Mouse (Mus musculus): ENCODE measurements at regions not wholly inside any gene's neighbourhood (a gene's known extent, or its start where the extent isn't known, plus 50 kb on each side); places are given as distances from the start of the nearest gene placed in this dataset.
A peak's percentile ranks its signal among the peaks of the same experiment; 100 is the strongest.
"Not testable (repeated sequence)": the region's sequence is repeated elsewhere in the genome, so short reads cannot be mapped to it uniquely, and the experiment has no call there.

DNA sequence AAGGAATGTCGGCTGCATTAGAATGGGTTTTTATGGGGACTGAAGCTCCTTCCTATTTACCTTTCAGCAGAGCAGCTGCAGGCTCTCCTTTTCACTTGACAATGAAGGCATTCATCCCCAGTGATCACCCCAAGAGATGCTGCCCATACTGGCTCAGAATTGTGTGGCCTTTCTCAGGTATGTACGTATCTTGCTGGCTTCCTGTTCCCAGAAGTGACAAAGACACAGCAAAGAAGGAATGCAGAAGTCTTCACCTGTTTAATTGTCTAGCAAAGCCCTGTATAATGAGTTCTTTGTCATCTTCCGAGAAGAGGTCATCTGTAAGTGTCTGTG, 185.8 kb upstream of the Mpdz start:
- 49% methylated on average over 3 of the region's 3 CpGs for WGBS
- no peak overlapping the region for H3K27ac ChIP-seq (replicated peaks)
- no peak overlapping the region for H3K4me2 ChIP-seq
- H3K9ac ChIP-seq, result no peak overlapping the region
- H3K36me3 ChIP-seq, result no peaks in the 10 kb centered on the region
- no peak for ATAC-seq (ENCODE audit: low FRiP score, low read depth)
- no peaks in the 10 kb centered on the region for H3K4me1 ChIP-seq (replicated peaks)
- H3K4me3 ChIP-seq, result no peak overlapping the region
- no peaks in the 10 kb centered on the region for H3K27me3 ChIP-seq
- no peaks in the 10 kb centered on the region for H3K9me3 ChIP-seq

GRCm38 (mm10) chr4:81627714-81628495, 185.3 kb upstream of the Mpdz start:
- H3K4me2 ChIP-seq, result no peak overlapping the region
- WGBS, result 55% methylated on average over 12 of the region's 12 CpGs
- no peak for ATAC-seq (ENCODE audit: low FRiP score, low read depth)
- no peaks in the 10 kb centered on the region for H3K4me1 ChIP-seq (replicated peaks)
- H3K4me3 ChIP-seq, result no peak overlapping the region
- H3K9me3 ChIP-seq, result no peaks in the 10 kb centered on the region
- no peaks in the 10 kb centered on the region for H3K36me3 ChIP-seq
- no peak overlapping the region for H3K9ac ChIP-seq
- no peak overlapping the region for H3K27ac ChIP-seq (replicated peaks)
- H3K27me3 ChIP-seq, result no peaks in the 10 kb centered on the region

DNA sequence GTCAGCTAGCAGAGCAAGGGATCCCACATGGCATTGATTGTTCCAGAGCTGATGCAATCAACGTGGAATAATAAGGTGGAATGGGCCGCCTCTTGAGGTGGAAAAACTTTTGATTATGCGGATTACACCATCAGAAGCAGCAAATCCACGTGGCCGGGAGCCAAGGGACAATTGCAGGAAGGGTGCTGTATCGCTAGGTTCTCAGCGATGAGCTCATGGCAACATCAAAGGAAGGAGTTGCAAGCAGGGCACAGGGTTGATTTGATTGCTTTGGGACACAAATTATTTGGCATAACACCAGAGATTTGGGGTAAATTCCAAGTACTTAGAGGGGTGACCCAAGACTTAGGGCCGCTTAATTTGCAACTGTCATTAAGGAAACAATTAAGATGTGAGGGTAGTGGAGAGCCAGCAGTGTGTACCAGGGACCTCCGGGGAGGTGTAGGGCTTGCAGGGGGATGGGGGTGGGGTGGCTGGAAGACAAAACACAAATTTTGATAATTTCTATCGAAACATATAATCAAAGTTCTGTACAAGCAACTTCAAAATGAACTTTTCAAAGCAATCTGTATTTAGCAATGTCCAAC, 182.8 kb upstream of the Mpdz start:
- H3K27me3 ChIP-seq, result no peaks in the 10 kb centered on the region
- ATAC-seq (ENCODE audit: low FRiP score, low read depth), result no peak
- no peaks in the 10 kb centered on the region for H3K36me3 ChIP-seq
- H3K9ac ChIP-seq, result no peak overlapping the region
- no peaks in the 10 kb centered on the region for H3K4me1 ChIP-seq (replicated peaks)
- H3K4me2 ChIP-seq, result no peak overlapping the region
- 64% methylated on average over 10 of the region's 10 CpGs for WGBS
- no peak overlapping the region for H3K27ac ChIP-seq (replicated peaks)
- no peaks in the 10 kb centered on the region for H3K9me3 ChIP-seq
- H3K4me3 ChIP-seq, result no peak overlapping the region

GRCm38 (mm10) chr4:81624111-81624510, 181.5 kb upstream of the Mpdz start:
- no peak overlapping the region for H3K4me3 ChIP-seq
- no peak overlapping the region for H3K4me2 ChIP-seq
- H3K27ac ChIP-seq (replicated peaks), result no peak overlapping the region
- no peaks in the 10 kb centered on the region for H3K27me3 ChIP-seq
- no peaks in the 10 kb centered on the region for H3K9me3 ChIP-seq
- no peaks in the 10 kb centered on the region for H3K4me1 ChIP-seq (replicated peaks)
- H3K36me3 ChIP-seq, result no peaks in the 10 kb centered on the region
- no peak for ATAC-seq (ENCODE audit: low FRiP score, low read depth)
- WGBS, result 92% methylated on average over 4 of the region's 4 CpGs
- no peak overlapping the region for H3K9ac ChIP-seq

DNA sequence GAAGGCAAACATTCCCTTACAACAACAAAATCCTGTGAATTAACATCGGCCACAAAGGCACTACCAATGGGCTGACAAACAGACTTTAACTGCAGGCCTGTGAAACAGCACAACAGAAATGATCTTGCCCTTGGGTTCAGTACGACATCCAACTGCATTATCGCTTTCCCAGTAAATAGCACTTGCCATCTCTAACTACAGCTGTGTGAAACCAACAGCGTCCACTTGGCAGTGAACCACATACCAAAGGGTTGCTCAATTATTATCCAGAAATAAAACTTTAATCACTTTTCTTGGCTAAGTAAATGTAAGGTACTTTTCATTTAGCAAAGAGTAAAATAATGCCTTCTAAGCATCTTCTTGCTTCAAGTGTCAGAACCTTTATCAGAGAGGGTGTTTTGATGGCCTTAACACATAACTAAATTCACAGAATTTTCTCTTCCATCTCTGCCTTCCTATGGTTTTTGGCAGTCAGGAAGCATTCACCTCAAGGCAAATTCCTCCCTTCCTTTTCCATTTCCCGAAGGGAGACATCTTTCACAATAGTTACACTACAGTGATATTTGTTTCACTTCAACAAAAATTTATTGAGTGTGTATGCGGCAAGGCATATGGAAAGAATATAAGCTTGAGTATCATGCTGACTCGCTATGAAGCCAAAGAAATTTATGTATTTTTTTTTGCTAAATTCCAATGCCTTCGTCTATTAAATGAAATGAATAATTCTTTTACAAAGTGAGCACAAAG, 178.9 kb upstream of the Mpdz start:
- no peaks in the 10 kb centered on the region for H3K4me1 ChIP-seq (replicated peaks)
- H3K36me3 ChIP-seq, result no peaks in the 10 kb centered on the region
- 86% methylated on average over 8 of the region's 8 CpGs for WGBS
- ATAC-seq (ENCODE audit: low FRiP score, low read depth), result no peak
- H3K9me3 ChIP-seq, result no peaks in the 10 kb centered on the region
- H3K27ac ChIP-seq (replicated peaks), result no peak overlapping the region
- no peak overlapping the region for H3K9ac ChIP-seq
- no peak overlapping the region for H3K4me3 ChIP-seq
- H3K27me3 ChIP-seq, result no peaks in the 10 kb centered on the region
- H3K4me2 ChIP-seq, result no peak overlapping the region

- ATAC-seq (ENCODE audit: low FRiP score, low read depth), result no peak
- Histone ChIP-seq H3K4me3 (no peak overlapping the region), H3K27me3 (no peaks in the 10 kb centered on the region), H3K4me1 (replicated peaks) (no peaks in the 10 kb centered on the region), H3K4me2 (no peak overlapping the region), H3K27ac (replicated peaks) (no peak overlapping the region), H3K9me3 (no peaks in the 10 kb centered on the region), H3K9ac (no peak overlapping the region), H3K36me3 (no peaks in the 10 kb centered on the region)
- WGBS, result 35% methylated on average over 5 of the region's 5 CpGs
These were observed 174.6 kb upstream of the Mpdz start for GRCm38 (mm10) chr4:81617191-81617590.

GRCm38 (mm10) chr4:81611191-81611590, 168.6 kb upstream of the Mpdz start:
- Histone ChIP-seq H3K4me1 (replicated peaks) (no peaks in the 10 kb centered on the region), H3K27ac (replicated peaks) (no peak overlapping the region), H3K27me3 (no peaks in the 10 kb centered on the region), H3K4me3 (no peak overlapping the region), H3K36me3 (no peaks in the 10 kb centered on the region), H3K9ac (no peak overlapping the region), H3K9me3 (no peaks in the 10 kb centered on the region), H3K4me2 (no peak overlapping the region)
- ATAC-seq (ENCODE audit: low FRiP score, low read depth), result no peak
- 80% methylated on average over 2 of the region's 2 CpGs for WGBS

- WGBS, result 96% methylated on average over 5 of the region's 5 CpGs
- Histone ChIP-seq H3K9me3 (no peaks in the 10 kb centered on the region), H3K36me3 (no peaks in the 10 kb centered on the region), H3K4me1 (replicated peaks) (no peaks in the 10 kb centered on the region), H3K27me3 (no peaks in the 10 kb centered on the region), H3K4me3 (no peak overlapping the region), H3K9ac (no peak overlapping the region), H3K27ac (replicated peaks) (no peak overlapping the region), H3K4me2 (no peak overlapping the region)
- no peak for ATAC-seq (ENCODE audit: low FRiP score, low read depth)
These were observed 157.8 kb upstream of the Mpdz start for GRCm38 (mm10) chr4:81600396-81600795.

DNA sequence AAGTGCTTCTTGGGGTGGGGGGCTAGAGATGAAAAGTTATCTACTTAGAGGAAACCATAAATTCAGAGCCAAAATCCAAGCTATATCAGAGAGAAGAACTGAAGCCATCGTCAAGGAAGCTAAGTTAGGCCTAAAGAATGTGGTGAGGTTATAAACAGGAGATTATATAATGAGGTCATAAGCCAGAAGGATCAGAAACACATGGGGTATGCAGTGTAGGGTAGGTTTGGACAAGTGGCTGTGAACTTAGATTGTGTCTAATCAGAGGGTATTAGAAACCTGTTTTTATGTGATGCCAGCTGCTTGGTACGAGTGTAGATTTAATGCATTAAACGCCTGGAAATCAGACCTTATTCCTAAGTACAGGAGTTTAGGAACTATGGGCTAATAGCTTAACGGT, 154.8 kb upstream of the Mpdz start:
- Histone ChIP-seq H3K9me3 (no peaks in the 10 kb centered on the region), H3K9ac (no peak overlapping the region), H3K36me3 (no peaks in the 10 kb centered on the region), H3K27me3 (no peaks in the 10 kb centered on the region), H3K27ac (replicated peaks) (no peak overlapping the region), H3K4me1 (replicated peaks) (no peaks in the 10 kb centered on the region), H3K4me2 (no peak overlapping the region), H3K4me3 (no peak overlapping the region)
- ATAC-seq (ENCODE audit: low FRiP score, low read depth), result no peak
- WGBS, result 90% methylated on average over 4 of the region's 4 CpGs

GRCm38 (mm10) chr4:81593431-81593830, 150.8 kb upstream of the Mpdz start:
- not testable (repeated sequence) for H3K27ac ChIP-seq (replicated peaks); H3K4me3 ChIP-seq; H3K4me2 ChIP-seq; H3K36me3 ChIP-seq; H3K9me3 ChIP-seq; H3K27me3 ChIP-seq; H3K9ac ChIP-seq; H3K4me1 ChIP-seq (replicated peaks); ATAC-seq (ENCODE audit: low FRiP score, low read depth)
- WGBS, result 93% methylated on average over 3 of the region's 3 CpGs

GRCm38 (mm10) chr4:81582546-81582945, 139.9 kb upstream of the Mpdz start:
- 61% methylated on average over 2 of the region's 2 CpGs for WGBS
- H3K4me1 ChIP-seq (replicated peaks), result peaks cover 21% of the 10 kb centered on the region
- no peaks in the 10 kb centered on the region for H3K9me3 ChIP-seq
- no peak for ATAC-seq (ENCODE audit: low FRiP score, low read depth)
- H3K27me3 ChIP-seq, result no peaks in the 10 kb centered on the region
- H3K4me2 ChIP-seq, result no peak overlapping the region
- H3K27ac ChIP-seq (replicated peaks), result no peak overlapping the region
- no peaks in the 10 kb centered on the region for H3K36me3 ChIP-seq
- H3K9ac ChIP-seq, result no peak overlapping the region
- H3K4me3 ChIP-seq, result no peak overlapping the region

DNA sequence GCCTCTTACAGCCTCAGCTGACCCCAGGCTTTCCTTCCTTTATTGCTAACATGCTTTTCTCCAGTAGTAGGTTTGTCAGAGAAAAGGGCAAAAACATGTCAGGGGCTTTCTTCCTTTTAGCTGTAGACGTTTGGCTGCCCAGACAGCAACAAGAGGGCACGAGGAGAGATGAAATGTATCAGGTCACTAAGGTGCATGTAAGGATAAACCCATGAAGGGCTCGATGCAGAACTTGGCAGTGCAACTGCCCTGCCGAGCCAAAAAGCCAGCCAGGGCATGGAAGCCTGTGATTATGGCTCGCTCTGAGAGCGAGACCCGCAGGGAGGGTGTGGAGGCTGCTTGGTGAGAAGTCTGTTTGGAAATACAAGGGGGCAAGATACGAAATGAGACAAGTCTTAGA, 137.9 kb upstream of the Mpdz start:
- Histone ChIP-seq H3K4me1 (replicated peaks) (peaks cover 21% of the 10 kb centered on the region), H3K27ac (replicated peaks) (peak overlapping the region; percentile 9; the same call in 1 of the 2 replicates), H3K4me3 (no peak overlapping the region), H3K9me3 (no peaks in the 10 kb centered on the region), H3K27me3 (no peaks in the 10 kb centered on the region), H3K4me2 (no peak overlapping the region), H3K9ac (no peak overlapping the region), H3K36me3 (no peaks in the 10 kb centered on the region)
- ATAC-seq (ENCODE audit: low FRiP score, low read depth), result no peak
- WGBS, result 51% methylated on average over 8 of the region's 8 CpGs
